Mouse (Mus musculus) heart, embryonic 15.5 days (tissue): ENCODE data around the gene Fibp. TPM values are rescaled to one million over a fixed set of nuclear protein-coding genes. Genes with fewer than 3 reads are reported as not detected.
"Not testable (repeated sequence)": the region's sequence is repeated elsewhere in the genome, so short reads cannot be mapped to it uniquely, and the experiment has no call there.

ENCODE experiments used
- ATAC-seq: fragments of 200-750 bp; cut with Nextera tagmentation; replicated peaks from 2 replicates; pipeline ENCODE4 v1.8.0; 2017; ENCODE audit warnings: low read depth, moderate TSS enrichment; ENCODE audit not compliant: insufficient number of reproducible peaks, insufficient read depth, low FRiP score
- H3K27ac ChIP-seq: fragments of 300-500 bp; sonication (generic); 2 replicates; pipeline ENCODE4 v1.5.1; 2015; ENCODE audit warnings: mild to moderate bottlenecking, inconsistent platforms
- H3K27me3 ChIP-seq: fragments of 300-500 bp; sonication (generic); 2 replicates; pipeline ENCODE4 v1.6.1; 2015; ENCODE audit warnings: inconsistent platforms
- H3K36me3 ChIP-seq: fragments of 300-500 bp; sonication (generic); 2 replicates; pipeline ENCODE4 v1.6.1; 2015; ENCODE audit warnings: mild to moderate bottlenecking, inconsistent platforms
- H3K4me1 ChIP-seq: fragments of 300-500 bp; sonication (generic); replicated peaks from 2 replicates; pipeline ENCODE4 v1.6.1; 2015; ENCODE audit warnings: inconsistent platforms
- H3K4me2 ChIP-seq: fragments of 300-500 bp; sonication (generic); 2 replicates; pipeline ENCODE4 v1.6.1; 2015; ENCODE audit warnings: inconsistent platforms, mild to moderate bottlenecking, moderate library complexity
- H3K4me3 ChIP-seq: fragments of 300-500 bp; sonication (generic); 2 replicates; pipeline ENCODE4 v1.5.1; 2015; ENCODE audit warnings: mild to moderate bottlenecking, inconsistent platforms
- H3K9ac ChIP-seq: fragments of 300-500 bp; sonication (generic); 2 replicates; pipeline ENCODE4 v1.6.1; 2015; ENCODE audit warnings: mild to moderate bottlenecking, inconsistent platforms
- H3K9me3 ChIP-seq: fragments of 300-500 bp; sonication (generic); replicated peaks from 2 replicates; pipeline ENCODE4 v1.6.1; 2016; ENCODE audit warnings: inconsistent platforms
- WGBS: fragments of 180-500 bp; shearing (Covaris S2); methylation state at CpG from one replicate; pipeline ENCODE4 v1.1.7; 2015; ENCODE audit warnings: mixed read lengths; 5-methylcytosine and 5-hydroxymethylcytosine counted together
- polyA plus RNA-seq: library from polyadenylated mRNA; unstranded; fragments of >200 nt; fragmentation: Nextera tagmentation; extraction: Ambion mirVana; gene quantifications from 2 replicates; pipeline ENCODE4 v1.2.1, GENCODE M21; 2015

Gene Fibp
- polyA plus RNA-seq, 1 experiment from 2014 or later, result 97.9 TPM

DNA sequence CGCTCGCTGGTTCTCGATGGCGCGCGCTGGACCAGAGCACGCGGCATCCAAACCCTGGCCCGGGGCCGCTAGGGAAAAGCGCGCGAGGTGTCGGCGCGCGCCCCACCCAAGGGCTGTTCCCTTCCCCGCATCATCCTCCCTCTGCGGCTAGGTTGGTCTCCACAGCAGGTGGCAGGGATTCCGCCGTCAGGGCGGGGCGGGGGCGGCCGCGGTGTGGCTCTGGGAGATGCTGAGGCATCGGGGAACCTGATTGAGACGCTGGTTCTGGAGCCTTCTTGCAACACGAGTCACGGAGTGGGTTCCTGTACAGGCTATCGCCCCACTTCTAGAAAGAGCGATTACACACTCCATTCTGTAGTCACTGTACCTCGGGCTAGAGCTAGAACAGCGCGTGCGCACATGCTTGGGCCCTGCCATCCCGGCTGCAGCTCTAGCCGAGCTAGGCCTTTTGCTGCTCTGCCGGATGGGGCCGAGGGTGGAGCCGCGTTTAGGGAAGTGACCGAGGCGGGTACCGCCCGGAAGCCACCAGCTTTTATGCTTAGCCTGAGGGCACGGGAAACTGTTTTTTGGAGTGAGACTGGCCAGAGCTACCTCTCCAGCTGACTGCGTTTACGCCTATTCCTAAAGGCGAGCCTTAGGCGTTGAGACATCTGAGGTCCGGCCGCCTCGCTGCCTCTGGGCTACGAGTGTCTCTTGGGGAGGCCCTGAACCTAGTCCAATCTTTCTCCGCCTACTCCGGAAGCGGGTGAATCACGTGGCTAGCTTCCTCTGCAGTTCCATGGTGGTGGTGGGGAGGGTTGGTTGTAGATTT is 30.7 kb downstream of the Fibp start:
- 0 out of 2 replicates have a peak, but pooled peaks have one; percentile 8 for ATAC-seq
- Histone ChIP-seq H3K36me3 (peaks cover 37% of the 10 kb centered on the region), H3K4me3 (peak overlapping the region; percentile 96), H3K4me1 (peaks cover 45% of the 10 kb centered on the region), H3K9me3 (no peaks in the 10 kb centered on the region), H3K9ac (peak overlapping the region; percentile 97), H3K4me2 (peak overlapping the region; percentile 86), H3K27me3 (no peaks in the 10 kb centered on the region), H3K27ac (peak overlapping the region; percentile 100)
- under 1% methylated on average over 59 of the region's 59 CpGs for WGBS

DNA sequence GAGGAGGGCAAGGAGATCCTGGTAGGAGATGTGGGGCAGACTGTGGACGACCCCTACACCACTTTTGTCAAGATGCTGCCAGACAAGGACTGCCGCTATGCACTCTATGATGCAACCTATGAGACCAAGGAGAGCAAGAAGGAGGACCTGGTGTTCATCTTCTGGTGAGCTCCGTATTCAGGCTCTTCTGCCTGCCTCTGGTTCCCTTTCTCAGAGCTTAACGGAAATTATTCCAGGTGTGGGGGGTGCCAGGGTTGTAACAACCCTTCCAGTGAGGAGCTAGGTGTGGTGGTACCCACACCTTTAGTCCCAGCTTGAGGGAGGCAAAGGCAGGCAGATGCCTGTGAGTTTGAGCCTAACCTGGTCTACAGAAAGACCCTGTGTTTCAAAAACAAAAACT is 32.2 kb downstream of the Fibp start:
- H3K36me3 ChIP-seq, result peaks cover 50% of the 10 kb centered on the region
- no peak for ATAC-seq
- peaks cover 29% of the 10 kb centered on the region for H3K4me1 ChIP-seq
- H3K9me3 ChIP-seq, result no peaks in the 10 kb centered on the region
- H3K27ac ChIP-seq, result no peak overlapping the region
- H3K4me2 ChIP-seq, result no peak overlapping the region
- no peaks in the 10 kb centered on the region for H3K27me3 ChIP-seq
- H3K4me3 ChIP-seq, result 0 out of 2 replicates have a peak overlapping the region, but pooled peaks have one; percentile 96
- 76% methylated on average over 4 of the region's 4 CpGs for WGBS
- H3K9ac ChIP-seq, result 0 out of 2 replicates have a peak overlapping the region, but pooled peaks have one; percentile 9

DNA sequence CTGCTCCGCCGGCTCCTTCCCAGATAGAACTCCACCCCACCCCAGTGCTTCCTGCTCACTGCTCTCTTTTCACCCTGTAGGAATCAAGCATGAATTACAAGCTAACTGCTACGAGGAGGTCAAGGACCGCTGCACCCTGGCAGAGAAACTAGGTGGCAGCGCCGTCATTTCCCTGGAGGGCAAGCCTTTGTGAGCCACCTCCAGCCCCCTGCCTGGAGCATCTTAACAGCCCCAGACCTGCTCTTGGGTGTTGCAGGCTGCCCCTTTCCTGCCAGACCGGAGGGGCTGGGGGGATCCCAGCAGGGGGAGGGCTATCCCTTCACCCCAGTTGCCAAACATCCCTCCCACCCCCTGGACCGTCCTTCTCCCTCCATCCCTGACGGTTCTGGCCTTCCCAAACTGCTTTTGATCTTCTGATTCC is 32.9 kb downstream of the Fibp start:
- H3K4me2 ChIP-seq, ATAC-seq, H3K4me3 ChIP-seq, H3K27me3 ChIP-seq, H3K9me3 ChIP-seq, H3K27ac ChIP-seq, H3K9ac ChIP-seq: not testable (repeated sequence)
- WGBS, result 65% methylated on average over 9 of the region's 9 CpGs
- H3K36me3 ChIP-seq, result peaks cover 51% of the 10 kb centered on the region
- H3K4me1 ChIP-seq, result peaks cover 29% of the 10 kb centered on the region

DNA sequence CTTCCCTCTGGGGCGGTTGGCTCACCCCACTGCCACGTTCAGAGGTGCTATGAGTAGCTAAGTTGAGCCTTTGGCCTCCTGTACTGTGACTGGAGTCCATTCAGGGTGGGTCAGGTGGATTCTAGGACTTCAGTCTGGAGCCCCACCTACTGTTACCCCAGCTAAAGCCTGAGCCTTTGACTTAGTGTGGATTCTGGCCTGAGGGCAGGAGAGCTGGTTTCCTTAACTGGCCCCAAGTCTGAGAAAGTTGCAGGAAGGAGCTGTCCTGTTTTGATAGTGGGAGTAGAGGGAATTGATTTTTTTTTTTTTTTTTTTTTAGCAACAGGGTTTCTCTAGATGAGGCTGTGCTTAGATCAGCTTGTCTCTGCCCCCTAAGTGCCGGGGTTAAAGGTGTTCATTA is 33.9 kb downstream of the Fibp start:
- 88% methylated on average over 3 of the region's 3 CpGs for WGBS
- Histone ChIP-seq H3K4me2 (no peak overlapping the region), H3K4me1 (peaks cover 25% of the 10 kb centered on the region), H3K27ac (no peak overlapping the region), H3K9ac (no peak overlapping the region), H3K36me3 (peaks cover 51% of the 10 kb centered on the region), H3K4me3 (no peak overlapping the region), H3K9me3 (no peaks in the 10 kb centered on the region), H3K27me3 (no peaks in the 10 kb centered on the region)
- no peak for ATAC-seq

DNA sequence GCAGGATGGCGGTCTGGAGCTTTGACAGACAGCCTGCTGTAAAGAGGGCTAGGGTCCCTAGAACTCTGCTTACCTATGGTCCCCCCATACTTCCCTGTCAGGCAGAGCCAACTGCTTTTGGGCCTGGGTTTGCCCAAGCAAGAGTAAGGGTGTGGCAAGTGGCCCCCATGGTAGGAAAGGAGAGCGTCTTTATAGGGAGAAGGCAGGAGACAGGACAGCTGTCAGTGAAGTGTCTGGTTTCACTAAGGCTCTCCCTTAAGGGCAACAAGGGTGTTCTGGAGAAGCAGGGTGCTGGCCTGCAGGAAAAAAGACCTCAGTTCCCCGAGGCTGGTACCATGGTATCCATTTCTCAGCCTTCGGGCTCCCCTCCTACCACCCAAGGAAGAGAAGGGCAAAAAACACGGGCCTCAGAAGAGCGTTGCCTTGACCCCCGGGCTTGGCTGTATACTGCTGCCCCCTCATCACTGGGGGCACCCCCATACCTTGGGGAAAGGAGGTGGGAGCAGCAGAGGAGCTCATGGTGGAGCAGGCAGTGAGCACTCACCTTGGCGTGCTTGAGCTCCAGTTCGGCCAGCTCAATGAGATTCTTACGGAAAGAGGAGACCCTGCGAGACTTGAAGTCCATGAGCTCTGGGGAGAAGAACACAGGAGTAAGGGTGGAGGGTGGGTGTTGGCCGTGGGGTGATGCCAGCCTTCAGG is 35.1 kb downstream of the Fibp start:
- Histone ChIP-seq H3K9me3 (no peaks in the 10 kb centered on the region), H3K4me3 (no peak overlapping the region), H3K4me1 (peaks cover 20% of the 10 kb centered on the region), H3K27me3 (no peaks in the 10 kb centered on the region), H3K9ac (no peak overlapping the region), H3K27ac (no peak overlapping the region), H3K36me3 (peaks cover 51% of the 10 kb centered on the region), H3K4me2 (no peak overlapping the region)
- no peak for ATAC-seq
- 81% methylated on average over 12 of the region's 12 CpGs for WGBS

DNA sequence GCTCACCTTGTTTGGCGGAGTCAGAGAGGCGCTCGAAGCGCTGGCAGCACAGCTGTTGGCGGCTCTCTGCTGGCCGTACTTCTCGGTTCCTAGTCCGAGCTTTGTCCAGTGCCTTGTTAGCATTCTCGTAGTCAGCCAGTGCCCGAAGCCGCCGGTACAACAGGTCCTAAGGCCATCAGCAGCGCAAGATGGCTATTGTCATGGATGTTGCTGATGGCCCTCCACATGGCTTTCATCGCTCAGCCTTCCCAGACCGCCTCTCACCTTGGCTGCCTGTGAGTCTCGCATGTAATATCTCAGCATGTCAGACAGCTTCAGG is 35.6 kb downstream of the Fibp start:
- Histone ChIP-seq H3K4me3 (no peak overlapping the region), H3K27ac (no peak overlapping the region), H3K4me2 (no peak overlapping the region), H3K4me1 (peaks cover 20% of the 10 kb centered on the region), H3K9me3 (no peaks in the 10 kb centered on the region), H3K36me3 (peaks cover 51% of the 10 kb centered on the region), H3K9ac (no peak overlapping the region), H3K27me3 (no peaks in the 10 kb centered on the region)
- WGBS, result 83% methylated on average over 16 of the region's 16 CpGs
- ATAC-seq, result no peak

DNA sequence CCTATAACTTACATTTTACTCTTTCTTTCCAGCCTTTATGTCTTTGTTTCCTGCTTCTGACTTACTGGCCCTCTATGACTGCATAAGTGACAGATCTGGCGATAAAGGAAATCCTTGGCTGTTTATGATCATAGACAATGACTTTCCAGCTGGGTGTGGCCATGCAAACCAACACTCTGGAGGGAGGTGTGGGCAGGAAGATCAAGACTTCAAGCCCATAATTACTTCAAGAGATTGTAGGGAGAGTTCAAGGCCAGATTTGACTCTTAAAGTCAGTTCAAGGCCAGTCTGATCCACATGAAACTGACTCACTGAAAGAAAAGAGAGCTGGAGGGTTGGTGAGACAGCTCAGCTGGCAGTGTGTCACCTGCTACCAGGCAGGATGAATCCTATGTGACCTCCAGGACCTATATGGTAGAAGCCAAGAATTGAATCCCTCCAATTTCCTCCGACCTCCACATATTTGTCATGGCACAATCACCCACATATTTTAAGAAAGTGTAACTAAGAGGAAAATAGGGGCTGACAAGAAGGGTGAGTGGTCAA is 40.0 kb downstream of the Fibp start:
- Histone ChIP-seq H3K4me2 (no peak overlapping the region), H3K36me3 (peaks cover 24% of the 10 kb centered on the region), H3K9ac (no peak overlapping the region), H3K27me3 (no peaks in the 10 kb centered on the region), H3K9me3 (no peaks in the 10 kb centered on the region), H3K27ac (no peak overlapping the region), H3K4me1 (no peaks in the 10 kb centered on the region), H3K4me3 (no peak overlapping the region)
- no peak for ATAC-seq
- 84% methylated on average over 2 of the region's 2 CpGs for WGBS

DNA sequence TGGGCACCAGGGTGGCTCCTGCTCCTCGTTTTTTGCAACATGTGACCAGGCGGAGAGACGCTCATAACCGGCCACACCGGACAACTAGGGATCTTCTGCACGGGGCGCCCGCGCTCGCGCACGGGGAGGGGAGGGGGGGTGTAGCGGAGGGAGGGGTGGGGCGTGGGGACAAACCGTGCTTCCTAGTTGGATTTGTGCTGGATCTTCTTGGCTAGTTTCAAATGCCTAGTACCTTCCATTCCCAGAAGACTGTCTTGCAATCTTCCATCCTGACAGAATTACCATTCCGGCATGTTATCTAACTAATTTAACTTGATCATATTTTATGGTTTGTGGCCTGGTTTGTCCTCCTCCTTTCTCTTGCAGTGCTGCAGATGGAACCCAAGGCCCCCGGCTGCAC is 43.3 kb downstream of the Fibp start, which contains the start of gene 1700020D05Rik:
Gene 1700020D05Rik (minus strand): TSS at position 101 of the 400 bp plus-strand sequence.
- 50% methylated on average over 17 of the region's 17 CpGs for WGBS
- Histone ChIP-seq H3K4me3 (no peak within 1 kb of the TSS), H3K27me3 (no peaks in the 10 kb centered on the region), H3K9ac (no peak within 1 kb of the TSS), H3K4me2 (no peak within 1 kb of the TSS), H3K4me1 (no peaks in the 10 kb centered on the region), H3K27ac (no peak within 1 kb of the TSS), H3K36me3 (no peaks in the 10 kb centered on the region), H3K9me3 (no peaks in the 10 kb centered on the region)
- ATAC-seq, result no peak

DNA sequence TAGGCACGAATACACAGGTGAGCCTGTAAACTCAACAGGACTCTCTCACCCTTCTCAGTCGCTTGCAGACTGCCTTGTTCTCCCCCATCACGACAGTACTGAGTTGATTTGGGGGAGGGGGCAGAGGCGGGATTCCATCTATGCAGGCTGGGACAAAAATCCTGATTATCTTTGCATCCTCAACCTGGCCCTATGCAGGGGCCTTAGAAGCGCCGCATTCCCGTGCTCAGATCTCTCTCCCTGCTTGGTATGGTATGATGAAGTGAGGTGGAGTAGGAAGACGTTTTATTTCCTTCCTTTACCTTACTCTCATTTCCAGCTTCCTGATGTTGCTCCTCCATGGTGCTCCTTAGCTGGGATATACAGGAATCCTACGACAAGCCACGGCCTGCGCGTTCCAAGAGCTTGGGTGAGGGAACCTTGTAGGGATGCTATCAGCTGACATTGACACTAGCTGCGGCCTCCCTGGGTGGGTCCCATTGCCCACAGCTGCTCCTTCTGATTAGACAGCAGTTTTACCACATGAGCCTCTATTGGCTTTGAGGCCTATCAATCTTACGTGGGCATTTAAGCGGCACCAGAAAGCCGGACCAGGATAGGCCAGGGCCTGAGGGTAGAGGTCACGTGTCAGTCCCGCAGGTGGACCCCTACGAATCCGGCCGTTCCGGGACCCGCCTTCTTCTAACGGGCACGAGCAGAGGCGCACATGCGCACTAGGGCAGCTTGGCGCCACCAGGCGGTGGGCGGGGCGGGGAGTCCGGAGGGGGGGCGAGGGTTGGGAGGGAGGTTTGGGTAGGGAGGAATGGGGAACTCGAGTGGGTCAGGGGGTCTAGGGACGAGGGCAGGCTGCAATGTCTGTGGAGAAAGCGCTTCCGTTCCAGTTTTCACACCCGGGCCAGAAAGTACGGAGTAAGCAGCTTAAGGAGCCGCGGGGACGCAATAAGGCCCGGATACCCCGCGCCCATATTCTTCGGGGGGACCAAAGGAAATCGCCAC is 49.9 kb downstream of the Fibp start, which contains the start of gene Snx32:
Gene Snx32 (minus strand): TSS at position 508 of the 996 bp plus-strand sequence.
- 2% methylated on average over 47 of the region's 47 CpGs for WGBS
- Histone ChIP-seq H3K27me3 (no peaks in the 10 kb centered on the region), H3K9me3 (no peaks in the 10 kb centered on the region), H3K4me3 (peak within 1 kb of the TSS; percentile 67), H3K4me1 (peaks cover 29% of the 10 kb centered on the region), H3K36me3 (no peaks in the 10 kb centered on the region), H3K4me2 (peak within 1 kb of the TSS; percentile 87), H3K27ac (peak within 1 kb of the TSS; percentile 71), H3K9ac (peak within 1 kb of the TSS; percentile 76)
- peak; percentile 100 for ATAC-seq

DNA sequence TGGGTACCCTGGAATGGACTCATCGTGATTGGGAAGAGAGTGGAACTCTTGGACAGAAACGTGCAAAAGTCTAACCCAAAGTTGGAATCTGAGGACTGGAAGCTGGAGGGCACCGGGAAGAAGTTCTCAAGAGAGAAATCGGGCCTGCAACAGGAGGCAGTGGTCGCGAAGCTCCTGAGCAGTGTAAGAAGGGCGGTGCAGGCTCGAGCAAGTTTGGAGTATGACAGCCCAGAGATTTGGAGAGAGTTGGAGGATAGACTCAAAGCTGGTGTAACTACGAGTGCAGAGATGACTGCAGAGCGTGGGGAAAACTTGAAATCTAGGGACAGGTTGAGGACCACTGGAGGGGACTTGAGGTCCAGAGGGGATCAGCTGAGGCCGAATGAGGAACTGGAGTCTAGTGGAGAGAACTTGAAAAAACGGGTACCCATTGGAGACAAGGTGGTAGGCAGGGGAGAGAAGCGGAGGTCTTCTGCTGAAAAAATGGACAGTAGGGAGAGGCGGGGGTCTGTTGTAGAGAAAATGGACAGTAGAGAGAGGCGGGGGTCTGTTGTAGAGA is 50.7 kb downstream of the Fibp start:
- WGBS, result 41% methylated on average over 15 of the region's 15 CpGs
- no peak for ATAC-seq
- H3K27ac ChIP-seq, result peak overlapping the region; percentile 71

More for the DNA sequence above, 50.7 kb downstream of the Fibp start:
- Histone ChIP-seq H3K4me2 (peak overlapping the region; percentile 87), H3K27me3 (no peaks in the 10 kb centered on the region), H3K36me3 (no peaks in the 10 kb centered on the region), H3K4me1 (peaks cover 29% of the 10 kb centered on the region), H3K9me3 (no peaks in the 10 kb centered on the region), H3K9ac (peak overlapping the region; percentile 76), H3K4me3 (peak overlapping the region; percentile 67)
